Mouse (Mus musculus) embryonic fibroblast, embryonic 13.5 days (primary cell): Measurements from ENCODE around the gene Morf4l1. TPM values are rescaled to one million over a fixed set of nuclear protein-coding genes. Genes with fewer than 3 reads are reported as not detected.
A peak's percentile ranks its signal among the peaks of the same experiment; 100 is the strongest.

Experiments used
- H3K27ac ChIP-seq: 2 replicates; pipeline ENCODE4 v1.5.1; 2012; ENCODE audit warnings: low read length, control low read depth, inconsistent platforms; ENCODE audit not compliant: insufficient read depth
- H3K4me1 ChIP-seq: 2 replicates; pipeline ENCODE4 v1.6.1; 2011; ENCODE audit warnings: low read length; ENCODE audit not compliant: control insufficient read depth, insufficient read depth
- H3K4me3 ChIP-seq: 2 replicates; pipeline ENCODE4 v1.5.1; 2011; ENCODE audit warnings: mild to moderate bottlenecking, control low read depth, low read length; ENCODE audit not compliant: insufficient read depth
- CTCF ChIP-seq: IDR thresholded peaks from 2 replicates; pipeline ENCODE4 v1.5.1; 2011; ENCODE audit warnings: mild to moderate bottlenecking, control low read depth, low read length, moderate library complexity, borderline replicate concordance; ENCODE audit not compliant: insufficient read depth
- POLR2A ChIP-seq: IDR thresholded peaks from 2 replicates; pipeline ENCODE4 v1.6.1; 2011; ENCODE audit warnings: low read depth, mild to moderate bottlenecking, control low read depth, low read length, moderate library complexity
- polyA plus RNA-seq: library from polyadenylated mRNA; stranded (reverse); fragments of >200 nt; gene quantifications from 2 replicates; pipeline ENCODE4 v1.2.4, GENCODE M21; 2011; ENCODE audit warnings: low read depth; ENCODE audit not compliant: missing spikeins, insufficient read length

Morf4l1 gene
- polyA plus RNA-seq, 1 experiment, result 660 TPM

GRCm38 (mm10) chr9:90115308-90115700, 730 bp upstream of the Morf4l1 start:
- Histone ChIP-seq H3K4me1 (peaks cover 2% of the 10 kb centered on the region; the same call in 1 of the 2 replicates), H3K4me3 (0 out of 2 replicates have a peak overlapping the region, but pooled peaks have one; percentile 44), H3K27ac (no peak overlapping the region)
- TF ChIP-seq POLR2A, result no peak

GRCm38 (mm10) chr9:90113651-90114566, 665 bp downstream of the Morf4l1 start:
- H3K4me3 ChIP-seq, result peak overlapping the region; percentile 90
- TF ChIP-seq CTCF, result peak; percentile 78; the same call in 1 of the 2 replicates
- peak; percentile 64 for TF ChIP-seq POLR2A
- peaks cover 2% of the 10 kb centered on the region; the same call in 1 of the 2 replicates for H3K4me1 ChIP-seq
- H3K27ac ChIP-seq, result peak overlapping the region; percentile 99

GRCm38 (mm10) chr9:90113151-90113550, 1.4 kb downstream of the Morf4l1 start:
- Histone ChIP-seq H3K4me3 (peak overlapping the region; percentile 90), H3K27ac (peak overlapping the region; percentile 99), H3K4me1 (peaks cover 5% of the 10 kb centered on the region)
- TF ChIP-seq POLR2A, result no peak
- no peak for TF ChIP-seq CTCF

GRCm38 (mm10) chr9:90109386-90109785, 5.2 kb downstream of the Morf4l1 start:
- H3K4me3 ChIP-seq, result no peak overlapping the region
- TF ChIP-seq POLR2A (no peak), CTCF (no peak)
- no peak overlapping the region for H3K27ac ChIP-seq
- peaks cover 5% of the 10 kb centered on the region for H3K4me1 ChIP-seq

GRCm38 (mm10) chr9:90108272-90108671, 6.3 kb downstream of the Morf4l1 start:
- H3K4me1 ChIP-seq, result peaks cover 5% of the 10 kb centered on the region
- H3K27ac ChIP-seq, result no peak overlapping the region
- no peak overlapping the region for H3K4me3 ChIP-seq
- TF ChIP-seq CTCF (no peak), POLR2A (no peak)

GRCm38 (mm10) chr9:90106915-90107314, 7.7 kb downstream of the Morf4l1 start:
- TF ChIP-seq POLR2A (no peak), CTCF (no peak)
- Histone ChIP-seq H3K27ac (no peak overlapping the region), H3K4me1 (peaks cover 5% of the 10 kb centered on the region), H3K4me3 (no peak overlapping the region)

- no peak overlapping the region for H3K4me3 ChIP-seq
- no peak overlapping the region for H3K27ac ChIP-seq
- TF ChIP-seq POLR2A (no peak), CTCF (no peak)
Measured at GRCm38 (mm10) chr9:90105462-90105861, 9.1 kb downstream of the Morf4l1 start.

GRCm38 (mm10) chr9:90100760-90101159, 13.8 kb downstream of the Morf4l1 start:
- Histone ChIP-seq H3K4me3 (no peak overlapping the region), H3K4me1 (no peaks in the 10 kb centered on the region), H3K27ac (no peak overlapping the region)
- TF ChIP-seq POLR2A, result no peak
- TF ChIP-seq CTCF, result peak; percentile 51; the same call in 1 of the 2 replicates

More at GRCm38 (mm10) chr9:90105462-90105861, 9.1 kb downstream of the Morf4l1 start:
- H3K4me1 ChIP-seq, result peaks cover 3% of the 10 kb centered on the region

- no peak overlapping the region for H3K4me3 ChIP-seq
- H3K27ac ChIP-seq, result no peak overlapping the region
Measured at GRCm38 (mm10) chr9:90098934-90099333, 15.6 kb downstream of the Morf4l1 start.

More at GRCm38 (mm10) chr9:90098934-90099333, 15.6 kb downstream of the Morf4l1 start:
- no peaks in the 10 kb centered on the region for H3K4me1 ChIP-seq
- TF ChIP-seq CTCF, result no peak
- no peak for TF ChIP-seq POLR2A
